Mouse (Mus musculus) limb, embryonic 12.5 days (tissue): Measurements from ENCODE around the gene Rbm34. TPM values are rescaled to one million over a fixed set of nuclear protein-coding genes. Genes with fewer than 3 reads are reported as not detected.

Source experiments
- ATAC-seq: fragments of 200-750 bp; cut with Nextera tagmentation; 2 replicates; pipeline ENCODE4 v1.8.0; 2017; ENCODE audit warnings: low read depth, moderate TSS enrichment; ENCODE audit not compliant: insufficient number of reproducible peaks, insufficient read depth, low FRiP score, low TSS enrichment
- H3K27ac ChIP-seq: fragments of 300-500 bp; sonication (generic); 2 replicates; pipeline ENCODE4 v1.5.1; 2016; ENCODE audit warnings: mild to moderate bottlenecking, moderate library complexity
- H3K27me3 ChIP-seq: fragments of 300-500 bp; sonication (generic); 2 replicates; pipeline ENCODE4 v1.6.1; 2016; ENCODE audit warnings: mild to moderate bottlenecking, moderate library complexity
- H3K36me3 ChIP-seq: fragments of 300-500 bp; sonication (generic); 2 replicates; pipeline ENCODE4 v1.6.1; 2016; ENCODE audit warnings: mild to moderate bottlenecking, moderate library complexity
- H3K4me1 ChIP-seq: fragments of 300-500 bp; sonication (generic); replicated peaks from 2 replicates; pipeline ENCODE4 v1.6.1; 2016
- H3K4me2 ChIP-seq: fragments of 300-500 bp; sonication (generic); 2 replicates; pipeline ENCODE4 v1.6.1; 2016; ENCODE audit warnings: mild to moderate bottlenecking, moderate library complexity
- H3K4me3 ChIP-seq: fragments of 300-500 bp; sonication (generic); replicated peaks from 2 replicates; pipeline ENCODE4 v1.5.1; 2016; ENCODE audit warnings: mild to moderate bottlenecking
- H3K9ac ChIP-seq: fragments of 300-500 bp; sonication (generic); replicated peaks from 2 replicates; pipeline ENCODE4 v1.6.1; 2016; ENCODE audit warnings: mild to moderate bottlenecking, moderate library complexity
- H3K9me3 ChIP-seq: fragments of 300-500 bp; sonication (generic); 2 replicates; pipeline ENCODE4 v1.6.1; 2016; ENCODE audit warnings: mild to moderate bottlenecking, moderate library complexity
- WGBS: fragments of 180-500 bp; shearing (Covaris S2); methylation state at CpG from one replicate; pipeline ENCODE4 v1.1.7; 2016; 5-methylcytosine and 5-hydroxymethylcytosine counted together
- polyA plus RNA-seq: library from polyadenylated mRNA; unstranded; fragments of >200 nt; fragmentation: Nextera tagmentation; extraction: Ambion mirVana; gene quantifications from 2 replicates; pipeline ENCODE4 v1.2.1, GENCODE M21; 2016

Gene Rbm34
- polyA plus RNA-seq, 1 experiment from 2014 or later: 35.6 TPM

- H3K27me3 ChIP-seq: no peaks in the 10 kb centered on the region
- H3K4me2 ChIP-seq: no peak overlapping the region
- WGBS: 95% methylated on average over 1 of the region's 1 CpGs
- no peaks in the 10 kb centered on the region for H3K9me3 ChIP-seq
- no peak overlapping the region for H3K9ac ChIP-seq
- H3K4me1 ChIP-seq: no peaks in the 10 kb centered on the region
- peaks cover 89% of the 10 kb centered on the region for H3K36me3 ChIP-seq
- no peak overlapping the region for H3K27ac ChIP-seq
- H3K4me3 ChIP-seq: no peak overlapping the region
- ATAC-seq: no peak
These were observed 38.6 kb downstream of the Rbm34 start for GRCm38 (mm10) chr8:126932249-126932648.

DNA sequence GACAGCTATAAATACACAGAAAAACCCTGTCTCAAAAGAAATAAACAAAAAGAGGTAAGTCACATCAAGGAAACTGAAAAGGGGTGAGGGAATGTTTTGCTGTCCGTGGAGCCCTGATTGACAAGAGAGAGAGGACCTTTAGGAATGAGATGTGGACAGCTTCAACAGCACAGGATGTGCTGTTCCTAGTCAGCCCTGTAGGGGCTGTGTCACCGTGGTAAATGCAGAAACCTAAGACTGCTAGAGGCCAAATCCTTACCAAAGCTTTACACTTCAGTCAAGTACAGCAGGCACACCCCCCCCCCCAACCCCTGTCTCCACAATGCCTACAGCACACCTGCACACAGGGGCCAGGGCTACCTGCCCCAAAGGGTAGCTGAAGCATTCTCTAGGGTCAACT, 39.2 kb downstream of the Rbm34 start:
- no peak overlapping the region for H3K4me2 ChIP-seq
- ATAC-seq: no peak
- no peaks in the 10 kb centered on the region for H3K4me1 ChIP-seq
- H3K9ac ChIP-seq: no peak overlapping the region
- no peak overlapping the region for H3K27ac ChIP-seq
- H3K4me3 ChIP-seq: no peak overlapping the region
- H3K27me3 ChIP-seq: no peaks in the 10 kb centered on the region
- H3K9me3 ChIP-seq: no peaks in the 10 kb centered on the region
- WGBS: 51% methylated on average over 2 of the region's 2 CpGs
- peaks cover 83% of the 10 kb centered on the region for H3K36me3 ChIP-seq

DNA sequence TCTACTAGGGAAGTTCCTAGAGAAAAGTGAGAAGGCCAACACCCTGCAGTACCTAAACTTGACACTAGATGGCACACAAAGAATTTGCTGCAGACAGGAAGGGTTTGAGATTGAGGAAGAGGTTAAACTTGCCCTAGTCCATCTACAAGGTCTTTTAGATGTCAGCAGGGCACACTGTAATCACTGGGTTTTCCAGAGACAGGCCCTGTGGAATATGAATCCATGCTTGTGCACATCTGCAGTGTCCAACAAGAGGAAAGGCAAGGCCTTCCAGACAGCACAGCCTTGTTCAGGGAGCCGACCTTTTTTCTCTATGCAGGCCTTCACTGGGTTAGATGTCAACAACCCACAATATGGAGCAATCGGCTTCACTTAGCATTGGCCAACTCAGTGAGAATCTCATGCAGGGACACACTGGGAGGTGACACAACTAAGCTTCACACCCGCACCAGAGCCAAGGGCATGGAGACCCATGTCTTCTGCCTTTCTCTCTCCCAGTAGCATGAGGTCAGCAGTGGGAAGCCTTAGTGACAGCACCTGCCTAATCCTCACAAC, 41.2 kb downstream of the Rbm34 start:
- ATAC-seq: no peak
- Histone ChIP-seq H3K9me3 (no peaks in the 10 kb centered on the region), H3K4me1 (no peaks in the 10 kb centered on the region), H3K27ac (no peak overlapping the region), H3K36me3 (peaks cover 65% of the 10 kb centered on the region), H3K4me3 (no peak overlapping the region), H3K9ac (no peak overlapping the region), H3K4me2 (no peak overlapping the region), H3K27me3 (no peaks in the 10 kb centered on the region)
- WGBS: 80% methylated on average over 3 of the region's 3 CpGs

GRCm38 (mm10) chr8:126928755-126929505, 41.9 kb downstream of the Rbm34 start:
- Histone ChIP-seq H3K27me3 (no peaks in the 10 kb centered on the region), H3K36me3 (peaks cover 61% of the 10 kb centered on the region), H3K4me1 (no peaks in the 10 kb centered on the region), H3K9me3 (no peaks in the 10 kb centered on the region), H3K4me2 (no peak overlapping the region), H3K4me3 (no peak overlapping the region), H3K27ac (no peak overlapping the region), H3K9ac (no peak overlapping the region)
- no peak for ATAC-seq
- WGBS: 90% methylated on average over 10 of the region's 10 CpGs

- peaks cover 55% of the 10 kb centered on the region for H3K36me3 ChIP-seq
- H3K4me1 ChIP-seq: no peaks in the 10 kb centered on the region
These were observed 42.8 kb downstream of the Rbm34 start for GRCm38 (mm10) chr8:126928028-126928427.

DNA sequence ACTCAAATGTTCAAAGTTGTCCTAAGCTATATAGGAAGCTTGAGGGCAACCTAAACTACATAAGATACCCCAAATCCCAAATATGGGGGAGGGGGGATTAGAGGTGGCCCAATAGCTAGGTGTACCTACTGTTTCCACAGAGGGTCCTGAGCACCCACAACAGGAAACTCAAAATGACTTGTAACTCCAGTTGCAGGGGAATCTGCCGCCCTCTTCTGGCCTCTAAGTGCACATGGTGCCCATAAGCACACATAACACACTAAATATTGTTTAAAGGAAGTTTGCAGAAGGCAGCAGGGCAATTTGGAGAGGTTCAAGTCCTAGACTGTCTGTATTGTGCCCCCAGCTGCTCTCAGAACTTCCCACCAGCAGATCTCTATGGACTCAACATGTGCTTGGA, 43.8 kb downstream of the Rbm34 start:
- H3K9me3 ChIP-seq: no peaks in the 10 kb centered on the region
- H3K4me2 ChIP-seq: no peak overlapping the region
- WGBS: 58% methylated on average over 1 of the region's 1 CpGs
- no peak overlapping the region for H3K9ac ChIP-seq
- no peak overlapping the region for H3K27ac ChIP-seq
- ATAC-seq: no peak
- H3K4me3 ChIP-seq: no peak overlapping the region
- no peaks in the 10 kb centered on the region for H3K27me3 ChIP-seq
- peaks cover 47% of the 10 kb centered on the region for H3K36me3 ChIP-seq
- H3K4me1 ChIP-seq: no peaks in the 10 kb centered on the region

More at GRCm38 (mm10) chr8:126928028-126928427, 42.8 kb downstream of the Rbm34 start:
- Histone ChIP-seq H3K9ac (no peak overlapping the region), H3K27me3 (no peaks in the 10 kb centered on the region), H3K27ac (no peak overlapping the region), H3K4me3 (no peak overlapping the region), H3K4me2 (no peak overlapping the region), H3K9me3 (no peaks in the 10 kb centered on the region)
- ATAC-seq: no peak

GRCm38 (mm10) chr8:126922981-126923380, 47.9 kb downstream of the Rbm34 start:
- Histone ChIP-seq H3K4me1 (peaks cover 7% of the 10 kb centered on the region; the same call in 1 of the 2 replicates), H3K4me2 (no peak overlapping the region), H3K27ac (no peak overlapping the region), H3K4me3 (no peak overlapping the region), H3K36me3 (peaks cover 9% of the 10 kb centered on the region), H3K9ac (no peak overlapping the region; the same call in 1 of the 2 replicates), H3K9me3 (no peaks in the 10 kb centered on the region), H3K27me3 (no peaks in the 10 kb centered on the region)
- WGBS: 93% methylated on average over 7 of the region's 7 CpGs
- no peak for ATAC-seq

- Histone ChIP-seq H3K9ac (no peak overlapping the region), H3K27ac (0 out of 2 replicates have a peak overlapping the region, but pooled peaks have one; percentile 14), H3K4me2 (no peak overlapping the region), H3K27me3 (no peaks in the 10 kb centered on the region), H3K4me1 (peaks cover 13% of the 10 kb centered on the region), H3K9me3 (no peaks in the 10 kb centered on the region), H3K4me3 (no peak overlapping the region), H3K36me3 (peaks cover 5% of the 10 kb centered on the region; the same call in 1 of the 2 replicates)
- ATAC-seq: no peak
- WGBS: 84% methylated on average over 3 of the region's 3 CpGs
These were observed 49.4 kb downstream of the Rbm34 start for GRCm38 (mm10) chr8:126921432-126921831.

DNA sequence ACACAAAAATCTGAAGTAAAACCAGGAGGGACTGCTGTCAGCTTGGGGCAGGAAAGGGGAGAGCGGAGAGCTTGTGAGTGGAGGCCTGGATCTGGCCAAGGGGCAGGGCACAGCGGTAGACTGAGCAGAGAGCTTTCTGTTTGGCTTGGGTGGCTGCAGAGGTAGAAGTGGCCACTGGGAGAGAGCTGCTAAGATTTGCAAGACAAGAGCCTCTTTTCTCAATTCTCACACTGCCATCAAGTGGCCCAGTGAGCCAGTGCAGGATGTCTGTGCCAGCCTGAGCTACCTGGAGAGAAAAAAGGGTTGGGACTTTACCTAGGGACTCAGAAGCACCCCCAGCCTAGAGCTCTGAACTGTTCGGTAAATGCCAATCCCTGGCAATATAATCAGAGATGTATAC, 50.0 kb downstream of the Rbm34 start:
- Histone ChIP-seq H3K4me1 (peaks cover 13% of the 10 kb centered on the region), H3K27me3 (no peaks in the 10 kb centered on the region), H3K9me3 (no peaks in the 10 kb centered on the region), H3K4me2 (no peak overlapping the region), H3K9ac (no peak overlapping the region), H3K36me3 (peaks cover 5% of the 10 kb centered on the region; the same call in 1 of the 2 replicates), H3K4me3 (no peak overlapping the region), H3K27ac (no peak overlapping the region)
- 23% methylated on average over 3 of the region's 3 CpGs for WGBS
- ATAC-seq: peak; percentile 63; the same call in 1 of the 2 replicates

- Histone ChIP-seq H3K4me3 (no peak overlapping the region), H3K36me3 (peaks cover 5% of the 10 kb centered on the region; the same call in 1 of the 2 replicates), H3K4me2 (no peak overlapping the region), H3K4me1 (peaks cover 13% of the 10 kb centered on the region), H3K27ac (no peak overlapping the region), H3K27me3 (no peaks in the 10 kb centered on the region), H3K9ac (no peak overlapping the region), H3K9me3 (no peaks in the 10 kb centered on the region)
- 89% methylated on average over 6 of the region's 6 CpGs for WGBS
- ATAC-seq: no peak
These were observed 50.5 kb downstream of the Rbm34 start for GRCm38 (mm10) chr8:126920386-126920785.

DNA sequence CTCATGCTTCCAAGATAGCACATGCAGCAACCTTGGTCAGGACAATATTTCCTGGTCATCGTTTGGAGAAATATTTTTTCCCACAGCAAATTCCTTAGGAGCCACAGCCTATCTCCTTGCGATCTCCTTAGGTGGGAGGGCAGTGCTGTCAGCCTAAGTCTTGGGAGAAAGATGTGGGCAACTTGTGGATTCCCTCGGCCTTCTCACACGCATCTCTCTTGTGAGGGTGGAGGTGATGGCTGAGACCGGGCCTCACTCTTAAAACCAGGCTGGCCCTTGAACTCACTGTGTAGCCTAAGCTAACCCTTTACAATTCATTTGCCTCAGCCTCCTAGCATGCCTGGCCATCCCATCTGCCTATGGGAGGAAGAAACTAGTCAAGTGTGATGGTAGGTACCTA, 51.2 kb downstream of the Rbm34 start:
- ATAC-seq: no peak
- Histone ChIP-seq H3K27ac (no peak overlapping the region), H3K4me2 (no peak overlapping the region), H3K36me3 (peaks cover 5% of the 10 kb centered on the region; the same call in 1 of the 2 replicates), H3K27me3 (no peaks in the 10 kb centered on the region), H3K4me1 (peaks cover 14% of the 10 kb centered on the region), H3K4me3 (no peak overlapping the region), H3K9ac (no peak overlapping the region), H3K9me3 (no peaks in the 10 kb centered on the region)
- WGBS: 87% methylated on average over 5 of the region's 5 CpGs
